Mouse (Mus musculus) cerebellum, adult 11-12 months (tissue): Measurements from ENCODE around the gene Prdm9.
A peak's percentile ranks its signal among the peaks of the same experiment; 100 is the strongest.
"Not testable (repeated sequence)": the region's sequence is repeated elsewhere in the genome, so short reads cannot be mapped to it uniquely, and the experiment has no call there.

Source experiments
- DNase-seq: peaks from one replicate; pipeline ENCODE4 v3.0.0; 2022

Prdm9 gene

DNA sequence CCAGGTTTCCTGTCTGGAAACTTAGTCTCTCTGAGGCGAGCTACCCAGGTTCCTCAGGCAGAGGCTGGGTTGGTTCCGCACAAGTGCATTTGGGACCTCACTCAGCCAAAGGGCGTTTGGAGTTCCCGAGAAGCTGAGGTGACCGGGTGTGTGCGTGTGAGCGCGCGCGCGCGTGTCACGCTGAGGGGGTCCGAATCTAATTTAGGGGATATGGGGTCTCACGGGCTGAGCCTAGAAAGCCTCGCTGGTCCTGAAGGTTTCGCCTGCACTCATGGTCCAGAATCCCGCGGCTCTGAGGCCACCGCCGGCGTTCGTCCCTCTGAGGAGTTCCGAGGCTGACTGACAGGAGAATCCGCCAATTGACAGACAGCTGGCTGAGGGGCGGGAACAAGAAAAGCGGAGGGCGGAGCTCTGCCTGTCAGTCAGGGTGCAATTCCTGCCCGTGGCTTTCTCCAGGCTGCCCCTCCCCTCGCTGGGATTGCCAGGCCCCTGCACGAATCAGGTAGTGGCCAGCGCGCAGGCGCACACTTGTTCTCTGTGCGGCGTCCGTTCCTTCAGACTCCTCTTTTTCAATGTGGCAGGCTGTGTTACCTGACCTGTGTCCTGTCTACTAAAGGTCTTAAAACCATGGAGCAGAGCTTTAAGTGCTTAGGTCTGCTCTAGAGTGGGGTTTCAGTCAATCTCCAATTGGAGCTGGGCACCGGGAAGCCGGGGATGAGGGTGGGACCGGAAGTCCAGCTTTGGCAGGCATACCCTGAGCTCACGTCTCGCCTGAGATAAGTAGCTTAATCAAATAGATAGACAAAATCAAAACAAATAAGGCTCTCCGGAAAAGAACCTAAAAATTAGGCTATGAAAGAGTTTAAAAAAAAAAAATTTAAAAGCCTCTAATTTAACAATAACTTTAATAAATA is at the start of gene Prdm9:
TSS of gene Prdm9 (minus strand) at position 341 of the 914 bp plus-strand sequence.
- DNase-seq: peak; percentile 99

- no peak for DNase-seq
These were observed 35.3 kb upstream of the Prdm9 start for GRCm38 (mm10) chr17:15599496-15599895.

DNA sequence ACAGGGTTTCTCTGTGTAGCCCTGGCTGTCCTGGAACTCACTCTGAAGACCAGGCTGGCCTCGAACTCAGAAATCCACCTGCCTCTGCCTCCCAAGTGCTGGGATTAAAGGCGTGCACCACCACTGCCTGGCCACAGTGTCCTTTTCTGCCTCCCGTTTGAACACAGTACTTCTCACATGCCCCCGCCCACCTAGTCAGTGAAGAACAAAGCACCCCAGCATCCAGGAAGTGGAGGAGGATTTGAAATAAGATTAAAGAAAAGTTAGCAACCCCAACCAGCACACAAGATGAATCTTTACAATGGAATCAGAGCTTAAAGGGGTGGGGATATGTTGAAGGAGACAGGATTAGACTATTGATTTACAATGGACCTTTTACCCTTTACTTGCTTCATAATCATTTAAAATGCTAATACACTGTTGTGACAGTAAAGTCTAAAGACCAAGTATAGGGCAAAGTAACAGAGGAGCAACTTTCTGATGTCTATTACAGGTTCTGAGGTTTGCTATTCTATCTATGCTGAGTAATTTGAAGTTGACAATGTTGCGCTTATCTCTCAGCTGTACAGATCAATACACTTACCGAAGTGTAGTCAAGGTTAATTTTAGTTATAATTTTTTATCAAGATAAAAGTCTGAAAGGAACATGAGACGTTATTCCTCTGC is 27.2 kb upstream of the Prdm9 start:
- DNase-seq: no peak

GRCm38 (mm10) chr17:15588116-15588515 is 24.0 kb upstream of the Prdm9 start:
- DNase-seq: no peak

- no peak for DNase-seq
These were observed 21.5 kb upstream of the Prdm9 start for GRCm38 (mm10) chr17:15585691-15586090.

DNA sequence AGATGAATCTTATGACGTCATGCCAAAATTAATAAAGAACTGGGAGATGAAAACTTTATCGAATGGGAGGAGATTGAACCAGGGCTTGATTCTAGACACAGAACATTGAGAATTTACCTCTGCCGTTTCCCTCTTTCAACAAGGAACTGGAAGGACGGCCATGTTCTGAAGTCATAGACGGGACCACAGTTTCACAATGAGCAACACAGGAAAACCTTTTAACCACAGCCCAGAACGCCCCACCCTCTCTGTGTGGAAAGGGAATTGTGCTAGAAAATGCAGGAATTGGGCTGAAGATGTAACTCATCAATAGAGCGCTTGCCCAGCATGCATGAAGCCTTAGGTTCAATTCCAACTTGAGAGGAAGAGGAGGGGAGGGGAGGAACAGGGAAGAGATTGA is 18.9 kb upstream of the Prdm9 start:
- DNase-seq: no peak

DNA sequence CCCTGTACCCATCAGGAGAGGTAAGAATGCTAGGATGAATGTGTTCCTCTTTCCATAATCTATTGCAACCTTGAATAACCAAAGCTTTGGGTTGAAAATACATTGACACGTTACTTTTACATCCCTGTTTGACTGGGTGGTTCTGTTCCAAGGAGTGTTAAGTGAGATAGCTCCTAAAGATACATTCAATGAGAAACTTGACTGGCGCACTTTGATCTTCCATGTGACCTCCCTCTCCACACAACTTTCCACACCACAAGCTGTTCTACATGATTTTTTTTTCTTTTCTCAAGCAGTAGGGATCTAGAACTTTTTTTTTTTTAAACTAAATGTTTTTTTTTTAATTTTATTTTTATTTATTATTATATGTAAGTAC is 15.9 kb upstream of the Prdm9 start:
- no peak for DNase-seq

DNA sequence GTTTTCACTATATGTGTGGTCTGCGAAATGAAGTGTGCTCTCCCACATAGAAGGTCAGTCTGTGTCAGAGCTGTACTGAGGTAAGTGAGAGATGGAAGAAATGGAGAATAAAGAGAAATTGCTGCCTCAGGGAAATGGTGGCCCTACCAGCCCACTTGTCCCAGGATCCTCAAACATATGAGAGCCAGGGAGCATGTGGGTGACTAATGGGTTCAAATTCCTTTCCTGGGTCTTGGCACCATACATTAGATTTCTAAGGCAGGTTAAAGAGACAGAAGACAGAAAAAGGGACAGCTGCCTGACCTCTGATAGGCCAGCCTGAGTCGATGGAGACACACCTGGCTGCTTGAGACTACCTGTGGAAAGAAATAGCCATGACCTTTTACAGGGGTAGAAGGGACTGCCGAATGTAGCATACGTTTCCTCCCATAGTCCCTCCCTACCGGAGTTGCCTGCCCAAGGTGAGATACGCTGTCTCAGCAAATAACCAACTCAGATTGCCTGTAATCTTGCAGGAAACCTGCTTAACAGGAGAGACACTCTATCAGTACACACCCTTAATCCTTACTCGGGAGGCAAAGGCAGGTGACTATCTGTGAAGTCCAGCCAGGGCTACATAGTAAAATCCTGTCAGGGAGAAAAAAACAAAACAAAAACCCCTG is 15.4 kb upstream of the Prdm9 start:
- DNase-seq: no peak

DNA sequence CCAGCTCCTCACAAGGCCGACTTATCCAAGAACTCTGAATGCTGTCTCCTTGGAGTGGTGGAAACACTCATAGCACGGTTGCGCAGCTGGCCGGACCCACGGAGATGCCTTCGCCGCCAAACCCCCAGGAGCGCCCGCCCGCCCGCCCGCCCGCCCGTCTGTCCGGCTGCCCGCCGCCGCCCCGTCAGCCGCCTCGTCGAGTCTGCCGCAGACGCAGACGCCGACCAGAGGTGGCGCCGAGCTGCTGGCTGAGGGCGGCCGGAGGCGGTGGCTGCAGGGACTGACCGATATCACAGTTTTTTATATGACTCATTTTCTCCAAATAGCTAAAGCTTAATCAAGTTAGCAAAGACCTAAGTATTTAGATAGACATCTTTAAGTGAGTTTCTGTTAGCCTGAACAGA is 13.1 kb upstream of the Prdm9 start:
- no peak for DNase-seq

- DNase-seq: no peak
These were observed 10.9 kb upstream of the Prdm9 start for GRCm38 (mm10) chr17:15575056-15575455.

DNA sequence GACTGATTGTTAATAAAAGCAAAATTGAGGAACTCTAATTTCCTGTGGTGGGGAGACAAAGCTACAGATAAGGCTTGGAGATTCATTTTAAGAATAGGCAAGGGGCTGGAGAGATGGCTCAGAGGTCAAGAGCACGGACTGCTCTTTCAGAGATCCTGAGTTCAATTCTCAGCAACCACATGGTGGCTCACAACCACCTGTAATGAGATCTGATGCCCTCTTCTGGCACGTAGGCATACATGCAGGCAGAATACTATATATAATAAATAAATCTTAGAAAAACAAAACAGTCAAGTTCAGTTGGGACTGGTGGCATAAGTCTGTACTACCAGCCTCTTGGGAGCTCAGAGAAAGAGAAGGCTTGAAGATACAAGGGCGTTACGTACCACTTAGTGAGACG is 2.8 kb upstream of the Prdm9 start:
- no peak for DNase-seq

GRCm38 (mm10) chr17:15564928-15565300 is 760 bp upstream of the Prdm9 start:
- peak; percentile 32 for DNase-seq

GRCm38 (mm10) chr17:15559946-15560345 is 4.2 kb downstream of the Prdm9 start:
- no peak for DNase-seq

DNA sequence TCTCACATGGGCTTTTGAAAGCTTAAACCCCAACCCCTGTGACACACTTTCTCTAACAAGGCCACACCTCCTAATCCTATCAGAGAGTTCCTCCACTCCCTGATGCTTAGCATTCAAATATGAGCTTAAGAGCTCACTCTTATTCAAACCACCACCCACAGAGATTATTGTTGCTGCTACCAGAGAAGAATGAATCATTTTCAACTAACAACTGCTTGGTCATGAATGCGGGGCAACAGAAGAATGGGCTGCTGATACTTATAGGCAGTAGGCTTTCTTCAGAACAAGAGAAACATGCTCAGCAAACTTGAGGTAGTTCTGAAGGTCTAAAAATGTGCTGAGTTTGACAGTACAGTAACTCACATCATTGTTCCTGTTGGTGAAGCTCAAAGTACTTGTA is 14.4 kb downstream of the Prdm9 start:
- no peak for DNase-seq

DNA sequence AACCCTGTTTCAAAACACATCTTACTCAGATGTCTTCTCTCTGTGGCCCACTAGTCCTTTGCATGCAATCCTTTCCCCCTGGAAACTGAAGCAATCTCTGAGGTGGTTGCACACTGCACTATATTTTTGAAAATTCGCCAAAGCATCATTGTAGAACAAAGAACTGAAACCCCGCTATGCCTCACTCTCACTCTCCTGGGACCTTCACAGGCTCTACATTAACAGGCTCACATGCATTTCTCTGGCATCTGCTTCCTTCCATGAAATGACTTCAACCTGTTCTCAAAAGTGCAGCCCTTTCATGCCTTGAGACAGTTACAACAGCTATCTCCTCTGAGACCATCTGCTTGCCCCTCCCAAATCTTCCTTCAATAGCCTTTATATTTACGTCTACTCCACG is 17.7 kb downstream of the Prdm9 start:
- DNase-seq: no peak

DNA sequence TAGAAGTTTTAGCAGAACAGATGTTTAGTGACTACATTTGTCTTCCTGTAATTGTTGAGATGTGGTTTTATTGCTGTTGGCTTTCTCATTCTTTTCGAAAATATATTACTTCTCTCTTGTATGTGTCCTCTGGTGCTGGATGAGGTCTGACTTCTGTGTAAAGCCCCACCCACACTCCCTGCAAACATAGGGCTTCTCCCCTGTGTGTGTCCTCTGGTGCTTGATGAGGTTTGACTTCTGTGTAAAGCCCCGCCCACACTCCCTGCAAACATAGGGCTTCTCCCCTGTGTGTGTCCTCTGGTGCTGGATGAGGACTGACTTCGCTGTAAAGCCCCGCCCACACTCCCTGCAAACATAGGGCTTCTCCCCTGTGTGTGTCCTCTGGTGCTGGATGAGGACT is 20.3 kb downstream of the Prdm9 start:
- not testable (repeated sequence) for DNase-seq

- no peak for DNase-seq
These were observed 23.8 kb downstream of the Prdm9 start for GRCm38 (mm10) chr17:15540309-15540708.

DNA sequence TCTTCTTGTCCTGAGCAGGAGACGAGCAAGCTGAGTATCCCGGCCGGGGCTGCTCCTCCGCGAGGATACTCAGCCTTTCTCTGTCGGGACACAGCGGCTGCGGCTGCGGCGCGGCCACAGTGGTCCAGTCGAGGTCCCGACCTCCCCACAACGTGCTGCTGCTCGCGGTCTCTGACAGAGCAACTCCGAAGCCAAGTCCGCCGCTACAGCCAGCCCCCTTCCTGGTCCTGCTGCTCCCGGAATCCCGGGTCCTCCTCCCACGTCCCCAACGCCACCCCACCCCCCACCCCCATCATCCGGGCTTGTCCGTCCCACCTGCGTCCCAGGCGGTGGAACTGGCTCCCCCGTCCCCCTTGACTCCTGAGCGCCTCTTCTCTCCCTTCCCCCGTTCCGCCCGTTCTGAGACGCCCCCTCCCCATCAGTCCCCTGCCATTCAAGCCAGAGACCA is 27.7 kb downstream of the Prdm9 start:
- DNase-seq: no peak

- no peak for DNase-seq
These were observed 28.2 kb downstream of the Prdm9 start for GRCm38 (mm10) chr17:15535943-15536342.

DNA sequence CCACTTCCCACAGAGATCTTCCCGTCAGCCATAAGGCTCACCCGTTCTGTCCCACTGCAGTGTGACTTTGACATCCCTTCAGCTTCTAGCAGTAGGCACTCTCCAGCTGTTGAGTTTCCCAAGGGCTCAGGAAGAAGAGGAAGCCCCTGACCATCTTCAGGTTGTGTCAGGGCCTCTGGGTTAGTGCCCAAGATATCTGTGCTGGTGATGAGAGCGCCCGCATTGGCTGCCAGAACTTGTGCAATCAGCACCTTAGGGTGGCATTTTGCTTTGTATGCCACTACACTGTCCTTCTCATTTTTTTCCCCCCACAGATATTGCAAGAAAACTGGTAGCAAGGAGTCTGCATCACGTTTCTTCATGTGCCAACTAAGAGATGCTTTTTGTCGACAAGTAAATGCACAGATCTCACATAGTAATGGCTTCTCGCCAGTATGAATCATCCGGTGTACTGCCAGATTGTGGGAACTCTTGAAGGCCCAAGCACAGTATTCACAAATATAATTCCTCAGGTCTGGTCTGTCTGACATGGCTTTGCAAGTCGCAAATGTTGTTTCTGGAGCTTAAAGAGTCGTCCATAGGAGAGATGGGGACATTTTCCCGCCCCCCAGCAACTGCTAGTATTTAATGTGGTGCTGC is 28.9 kb downstream of the Prdm9 start:
- DNase-seq: no peak

GRCm38 (mm10) chr17:15530141-15530540 is 34.0 kb downstream of the Prdm9 start:
- DNase-seq: no peak

DNA sequence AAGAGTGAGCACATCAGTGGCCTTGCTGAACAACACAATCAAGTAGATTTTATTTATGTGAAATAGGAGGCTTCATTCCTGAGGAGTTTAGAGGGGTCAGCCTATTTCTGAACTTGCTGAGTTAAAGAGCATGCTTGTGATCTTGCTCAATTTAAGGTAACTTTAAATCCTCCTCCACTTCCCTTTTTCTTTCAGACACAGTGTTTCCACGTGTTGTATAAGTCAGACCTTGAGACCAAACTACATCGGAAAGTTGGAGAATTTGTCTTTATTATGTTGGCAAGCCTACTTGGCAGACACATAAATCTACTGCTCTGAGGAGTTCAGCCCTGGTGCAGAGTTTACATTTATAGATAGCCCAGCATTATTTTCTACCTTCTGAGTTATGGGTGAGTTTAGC is 35.3 kb downstream of the Prdm9 start:
- no peak for DNase-seq

DNA sequence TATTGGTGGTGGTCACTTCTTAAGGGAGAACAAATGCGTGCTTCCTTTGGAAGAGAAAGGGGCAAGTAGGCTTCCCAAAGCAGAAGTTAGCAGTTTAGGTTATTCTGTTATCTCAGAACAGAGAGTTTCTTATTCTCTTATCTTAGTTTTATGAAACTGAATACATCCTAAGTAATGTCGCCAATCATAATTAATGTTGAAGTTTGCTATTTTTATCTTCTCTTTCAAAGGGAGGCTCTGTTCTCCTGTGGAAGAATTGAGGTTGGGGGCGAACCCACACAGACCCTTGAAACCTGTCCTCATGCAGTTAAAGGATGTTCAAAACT is 36.4 kb downstream of the Prdm9 start:
- no peak for DNase-seq
